Mouse (Mus musculus) kidney, adult 2 months (tissue): Measurements from ENCODE around the gene Ext2. TPM values are rescaled to one million over a fixed set of nuclear protein-coding genes. Genes with fewer than 3 reads are reported as not detected.

Source experiments
- DNase-seq: peaks from one replicate; pipeline ENCODE4 v3.0.0; 2021
- H3K27ac ChIP-seq: fragments of 200-500 bp; 2 replicates; pipeline ENCODE4 v1.5.1; 2012; ENCODE audit warnings: low read depth, low read length, control low read depth, inconsistent platforms; ENCODE audit not compliant: insufficient read depth
- H3K27me3 ChIP-seq: fragments of 200-500 bp; replicated peaks from 2 replicates; pipeline ENCODE4 v1.6.1; 2012; ENCODE audit warnings: mild to moderate bottlenecking, moderate library complexity, low read length, inconsistent platforms; ENCODE audit not compliant: control insufficient read depth, insufficient read depth
- H3K36me3 ChIP-seq: fragments of 200-500 bp; 2 replicates; pipeline ENCODE4 v1.6.1; 2012; ENCODE audit warnings: mild to moderate bottlenecking, moderate library complexity, low read length, inconsistent platforms; ENCODE audit not compliant: control insufficient read depth, insufficient read depth
- H3K4me1 ChIP-seq: fragments of 200-500 bp; 2 replicates; pipeline ENCODE4 v1.6.1; 2011; ENCODE audit warnings: low read length; ENCODE audit not compliant: control insufficient read depth, insufficient read depth
- H3K4me3 ChIP-seq: fragments of 200-500 bp; 2 replicates; pipeline ENCODE4 v1.5.1; 2011; ENCODE audit warnings: mild to moderate bottlenecking, low read depth, low read length, control low read depth; ENCODE audit not compliant: insufficient read depth
- CTCF ChIP-seq: fragments of 200-500 bp; conservative IDR thresholded peaks from 2 replicates; pipeline ENCODE4 v1.5.1; 2011; ENCODE audit warnings: low read depth, mild to moderate bottlenecking, control low read depth, low read length, moderate library complexity, mixed read lengths; ENCODE audit not compliant: insufficient read depth, insufficient read length
- POLR2A ChIP-seq: fragments of 200-500 bp; IDR thresholded peaks from one replicate; pipeline ENCODE4 v1.6.1; 2011; ENCODE audit warnings: low read depth, low read length, control low read depth
- WGBS: fragments of 180-500 bp; shearing (Covaris S2); methylation state at CpG from one replicate; pipeline ENCODE4 v1.1.7; 2018; 5-methylcytosine and 5-hydroxymethylcytosine counted together
- polyA plus RNA-seq: library from polyadenylated mRNA; depleted of rRNA; stranded (reverse); fragments of >200 nt; gene quantifications from 2 replicates; pipeline ENCODE4 v1.2.3, GENCODE M21; 2012

The Ext2 gene
- polyA plus RNA-seq, 1 experiment, result 46.5 TPM

- 62% methylated on average over 8 of the region's 8 CpGs for WGBS
- Histone ChIP-seq H3K27me3 (no peaks in the 10 kb centered on the region), H3K4me3 (no peak overlapping the region), H3K27ac (no peak overlapping the region), H3K4me1 (no peaks in the 10 kb centered on the region), H3K36me3 (no peaks in the 10 kb centered on the region)
- no peak for TF ChIP-seq CTCF
- no peak for TF ChIP-seq POLR2A
- DNase-seq, result no peak
Observed at GRCm38 (mm10) chr2:93683674-93684073, 138.7 kb downstream of the Ext2 start.

GRCm38 (mm10) chr2:93682601-93683202 lies 139.7 kb downstream of the Ext2 start:
- no peaks in the 10 kb centered on the region for H3K36me3 ChIP-seq
- 87% methylated on average over 7 of the region's 7 CpGs for WGBS
- no peak for TF ChIP-seq POLR2A
- TF ChIP-seq CTCF, result no peak
- DNase-seq, result no peak
- H3K4me1 ChIP-seq, result no peaks in the 10 kb centered on the region
- H3K4me3 ChIP-seq, result no peak overlapping the region
- no peak overlapping the region for H3K27ac ChIP-seq
- no peaks in the 10 kb centered on the region for H3K27me3 ChIP-seq

GRCm38 (mm10) chr2:93681321-93681720 lies 141.0 kb downstream of the Ext2 start:
- no peaks in the 10 kb centered on the region for H3K4me1 ChIP-seq
- no peak overlapping the region for H3K27ac ChIP-seq
- WGBS, result 36% methylated on average over 5 of the region's 5 CpGs
- H3K4me3 ChIP-seq, result no peak overlapping the region
- H3K36me3 ChIP-seq, result no peaks in the 10 kb centered on the region
- no peak for DNase-seq
- no peak for TF ChIP-seq CTCF
- no peak for TF ChIP-seq POLR2A
- no peaks in the 10 kb centered on the region for H3K27me3 ChIP-seq

GRCm38 (mm10) chr2:93677231-93677630 lies 145.1 kb downstream of the Ext2 start:
- TF ChIP-seq CTCF (no peak), POLR2A (no peak)
- Histone ChIP-seq H3K4me1 (no peaks in the 10 kb centered on the region), H3K27me3 (no peaks in the 10 kb centered on the region), H3K27ac (no peak overlapping the region), H3K4me3 (no peak overlapping the region), H3K36me3 (no peaks in the 10 kb centered on the region)
- WGBS, result 93% methylated on average over 14 of the region's 14 CpGs
- no peak for DNase-seq

- Histone ChIP-seq H3K27me3 (no peaks in the 10 kb centered on the region), H3K27ac (no peak overlapping the region), H3K36me3 (no peaks in the 10 kb centered on the region), H3K4me1 (no peaks in the 10 kb centered on the region), H3K4me3 (no peak overlapping the region)
- no peak for DNase-seq
- 78% methylated on average over 15 of the region's 15 CpGs for WGBS
- no peak for TF ChIP-seq POLR2A
- TF ChIP-seq CTCF, result no peak
Observed at GRCm38 (mm10) chr2:93671573-93672184, 150.7 kb downstream of the Ext2 start.

GRCm38 (mm10) chr2:93666146-93666858 lies 156.1 kb downstream of the Ext2 start:
- H3K27ac ChIP-seq, result no peak overlapping the region
- WGBS, result 58% methylated on average over 3 of the region's 3 CpGs
- H3K27me3 ChIP-seq, result no peaks in the 10 kb centered on the region
- H3K36me3 ChIP-seq, result no peaks in the 10 kb centered on the region
- no peaks in the 10 kb centered on the region for H3K4me1 ChIP-seq
- peak; percentile 64 for DNase-seq
- H3K4me3 ChIP-seq, result no peak overlapping the region
- TF ChIP-seq POLR2A, result no peak
- TF ChIP-seq CTCF, result no peak

- TF ChIP-seq POLR2A (no peak), CTCF (no peak)
- 83% methylated on average over 5 of the region's 5 CpGs for WGBS
- no peaks in the 10 kb centered on the region for H3K36me3 ChIP-seq
- no peaks in the 10 kb centered on the region for H3K27me3 ChIP-seq
- no peak overlapping the region for H3K27ac ChIP-seq
- no peak for DNase-seq
- no peaks in the 10 kb centered on the region for H3K4me1 ChIP-seq
- no peak overlapping the region for H3K4me3 ChIP-seq
Observed at GRCm38 (mm10) chr2:93665472-93665871, 156.9 kb downstream of the Ext2 start.
